8 mouse cellular contexts compared by ENCODE assay signal in the genomic region with DNA sequence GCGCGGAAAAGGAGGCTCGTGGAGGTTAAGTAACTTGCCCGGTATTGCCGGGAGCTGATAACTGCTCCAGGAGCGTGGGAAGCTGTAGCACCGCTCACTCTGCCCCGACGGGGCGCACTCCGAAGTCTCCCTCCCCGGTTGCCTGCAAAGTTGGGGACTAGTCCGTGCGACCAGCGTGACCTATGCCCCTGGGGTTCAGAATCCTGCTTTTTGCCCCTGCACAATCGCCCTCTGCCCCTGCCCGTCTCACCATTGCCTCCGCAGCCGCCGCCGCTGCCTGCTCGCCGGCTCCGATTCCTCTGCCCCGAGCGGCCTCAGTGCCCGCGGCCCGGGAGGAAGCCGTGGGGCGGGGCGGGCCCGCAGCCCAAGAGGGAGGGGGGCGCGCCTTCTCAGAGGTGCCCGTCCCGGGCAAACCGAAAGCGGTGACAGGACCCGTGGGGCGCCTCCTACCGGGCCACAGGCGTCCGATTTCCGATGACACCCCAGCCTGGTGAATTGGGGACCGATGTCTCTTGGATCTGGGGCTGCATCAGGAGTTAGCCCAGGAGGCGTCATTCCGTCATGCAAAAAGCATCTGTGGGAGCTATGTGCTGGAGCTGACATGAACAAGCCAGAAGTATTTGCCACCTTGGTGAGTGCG. TPM values are rescaled to one million over a fixed set of nuclear protein-coding genes. Genes with fewer than 3 reads are reported as not detected.
DNase-seq lines count a peak whose midpoint lies in the region; ATAC-seq and TF ChIP-seq lines count a peak whose summit lies in the region.

A gene (minus strand): TSS at position 338 of the 640 bp plus-strand sequence.

- peaks cover 1% of the 10 kb centered on the region; the same call in 1 of the 2 replicates for H3K4me1 ChIP-seq in cortical plate, adult 2 months (ENCODE audit: control insufficient read depth, insufficient read depth, low read length)
- no peaks in the 10 kb centered on the region for H3K4me1 ChIP-seq in intestine, embryonic 14.5 days (replicated peaks; ENCODE audit: control insufficient read depth, insufficient read depth, low read length)
- peaks cover 45 to 51% of the 10 kb centered on the region in 2 experiments for H3K4me1 ChIP-seq in liver, embryonic 14.5 days (replicated peaks; ENCODE audit: control insufficient read depth in 2 of 2, insufficient read depth in 2 of 2, low read length in 1 of 2)

- 0 out of 2 replicates have a peak, but pooled peaks cover 8% of the 10 kb centered on the region for H3K27me3 ChIP-seq in intestine, embryonic 14.5 days (replicated peaks; ENCODE audit: control insufficient read depth, insufficient read depth, low read length)
- H3K27me3 ChIP-seq in liver, embryonic 14.5 days (ENCODE audit: control insufficient read depth, insufficient read depth, low read length): no peaks in the 10 kb centered on the region

- peaks cover 5% of the 10 kb centered on the region for H3K36me3 ChIP-seq in intestine, embryonic 14.5 days (ENCODE audit: control insufficient read depth, insufficient read depth, low read length)
- peaks cover 10% of the 10 kb centered on the region for H3K36me3 ChIP-seq in liver, embryonic 14.5 days (replicated peaks; ENCODE audit: control insufficient read depth, insufficient read depth, low read depth)

- peak within 1 kb of the TSS; percentile 51 for H3K4me3 ChIP-seq in cortical plate, adult 2 months (ENCODE audit: insufficient read depth, low read length)
- H3K4me3 ChIP-seq in intestine, embryonic 14.5 days (ENCODE audit: low read depth, low read length): peak within 1 kb of the TSS; percentile 55
- peak within 1 kb of the TSS; percentile 81 to 87 for H3K4me3 ChIP-seq in liver, embryonic 14.5 days (ENCODE audit: insufficient read depth in 1 of 2, low read depth in 2 of 2, low read length in 2 of 2)

- 2% methylated on average over 49 of the region's 49 CpGs for WGBS in intestine, embryonic 14.5 days
- WGBS in liver, embryonic 14.5 days (ENCODE audit: insufficient replicate concordance): 2% methylated on average over 49 of the region's 49 CpGs

- TF ChIP-seq EP300 in liver, embryonic 14.5 days (IDR thresholded peaks at IDR 0.05; ENCODE audit: low read depth): peak; percentile 6; the same call in 1 of the 2 replicates

- no peaks in the 10 kb centered on the region for H3K9me3 ChIP-seq in intestine, embryonic 14.5 days (ENCODE audit: control insufficient read depth, low read length)
- no peaks in the 10 kb centered on the region for H3K9me3 ChIP-seq in liver, embryonic 14.5 days (ENCODE audit: control insufficient read depth, low read length)

- H3K4me2 ChIP-seq in intestine, embryonic 14.5 days (ENCODE audit: low read length): peak within 1 kb of the TSS; percentile 65
- peak within 1 kb of the TSS; percentile 73 for H3K4me2 ChIP-seq in liver, embryonic 14.5 days (ENCODE audit: low read depth)

- H3K9ac ChIP-seq in intestine, embryonic 14.5 days (ENCODE audit: low read length): peak within 1 kb of the TSS; percentile 62
- peak within 1 kb of the TSS; percentile 93 for H3K9ac ChIP-seq in liver, embryonic 14.5 days (replicated peaks)

- H3K27ac ChIP-seq in cortical plate, adult 2 months (ENCODE audit: insufficient read depth, low read length): peak within 1 kb of the TSS; percentile 68
- H3K27ac ChIP-seq in intestine, embryonic 14.5 days (ENCODE audit: low read depth): no peak within 1 kb of the TSS
- peak within 1 kb of the TSS; percentile 80 for H3K27ac ChIP-seq in liver, embryonic 14.5 days

- TF ChIP-seq CTCF in cortical plate, adult 2 months (IDR thresholded peaks at IDR 0.05; ENCODE audit: extremely low read depth, insufficient read depth, low read length): 0 out of 2 replicates have a peak, but pooled peaks have one; percentile 2
- peak; percentile 61 for TF ChIP-seq CTCF in liver, embryonic 14.5 days (IDR thresholded peaks at IDR 0.05; ENCODE audit: low read depth)

- DNase-seq in right cerebral cortex, adult 18-20 months: peak; percentile 45
- DNase-seq in right cerebral cortex, postnatal 36 days (ENCODE audit: low spot score in 2 of 2): no peak
- DNase-seq in gastrocnemius, postnatal 4 days (ENCODE audit: low spot score in 2 of 2): peak; percentile 57 to 78
- peak; percentile 75 for DNase-seq in intestine, embryonic 14.5 days (ENCODE audit: low spot score)
- peak; percentile 75 to 80 (median 76) for DNase-seq in liver, embryonic 14.5 days (ENCODE audit: low read depth in 3 of 3, low spot score in 3 of 3)
- peak; percentile 85 to 90 for DNase-seq in natural killer cell, adult 2 months (ENCODE audit: low spot score in 2 of 2)
- peak; percentile 87 for DNase-seq in testis, postnatal 10 days (ENCODE audit: low spot score)

- peak; percentile 67 for ATAC-seq in intestine, embryonic 14.5 days (replicated peaks; ENCODE audit: low FRiP score, low TSS enrichment, low read depth)
- ATAC-seq in liver, embryonic 14.5 days (ENCODE audit: insufficient read depth): peak; percentile 85

- TF ChIP-seq POLR2A in cortical plate, adult 2 months (IDR thresholded peaks at IDR 0.05; ENCODE audit: extremely low read depth, insufficient read depth, low read length): no peak

RNA-seq across cellular contexts. Expression of the gene that starts here (rescaled TPM):
- 10.7 and 11.0 TPM in 2 replicates for polyA plus RNA-seq in cortical plate, adult 2 months (2012; rRNA removed)
- 10 to 100 TPM; 17.5 to 21.9 TPM for total RNA-seq in gastrocnemius, postnatal 4 days (2021)
- polyA plus RNA-seq in intestine, embryonic 14.5 days (2014; fragmentation: Nextera tagmentation; extraction: Ambion mirVana): 19.6 and 21.4 TPM in 2 replicates
- polyA plus RNA-seq in liver, embryonic 14.5 days (2012; rRNA removed): 72.5 and 80.0 TPM in 2 replicates
- 81.0 and 94.5 TPM in 2 replicates for polyA plus RNA-seq in liver, embryonic 14.5 days (2014; fragmentation: Nextera tagmentation; extraction: Ambion mirVana)

Comparison
In these comparisons a context has a peak if more than half of its experiments do, and no peak if none do; other contexts are left out.
1. DNase-seq: peak in right cerebral cortex, adult 18-20 months (single experiment), gastrocnemius, postnatal 4 days (2 of 2), intestine, embryonic 14.5 days (single experiment), liver, embryonic 14.5 days (3 of 3), natural killer cell, adult 2 months (2 of 2) and testis, postnatal 10 days (single experiment); none in right cerebral cortex, postnatal 36 days (0 of 2).
2. Peak in every context shown above with its lines, with median percentiles within 50 percentile points of each other: H3K4me3 ChIP-seq.